Mouse (Mus musculus) heart, embryonic 14.5 days (tissue): Measurements from ENCODE around the gene Polg2. TPM values are rescaled to one million over a fixed set of nuclear protein-coding genes. Genes with fewer than 3 reads are reported as not detected.
"Not testable (repeated sequence)": the region's sequence is repeated elsewhere in the genome, so short reads cannot be mapped to it uniquely, and the experiment has no call there.

ENCODE experiments used
- ATAC-seq: fragments of 200-750 bp; cut with Nextera tagmentation; 2 replicates; pipeline ENCODE4 v1.8.0; 2017; ENCODE audit warnings: low read depth, moderate TSS enrichment; ENCODE audit not compliant: insufficient number of reproducible peaks, insufficient read depth, low FRiP score
- H3K27ac ChIP-seq, 2 experiments: fragments of 200-500 bp in 1 of 2; fragments of 300-500 bp in 1 of 2; sonication (generic) in 1 of 2; replicated peaks in 1 of 2; 2 replicates each; pipeline ENCODE4 v1.5.1; 2012 to 2014; ENCODE audit warnings: low read depth in 2 of 2, low read length in 2 of 2, control low read depth in 1 of 2, mild to moderate bottlenecking in 1 of 2, mixed read lengths in 1 of 2; ENCODE audit not compliant: control insufficient read depth in 1 of 2, insufficient read depth in 1 of 2
- H3K27me3 ChIP-seq: fragments of 300-500 bp; sonication (generic); 2 replicates; pipeline ENCODE4 v1.6.1; 2014; ENCODE audit warnings: mild to moderate bottlenecking, low read length, control low read depth; ENCODE audit not compliant: control insufficient read depth, insufficient read depth
- H3K36me3 ChIP-seq: fragments of 300-500 bp; sonication (generic); 2 replicates; pipeline ENCODE4 v1.6.1; 2014; ENCODE audit warnings: mild to moderate bottlenecking, control low read depth, low read length, mixed read lengths; ENCODE audit not compliant: control insufficient read depth, insufficient read depth
- H3K4me1 ChIP-seq, 2 experiments: fragments of 200-500 bp in 1 of 2; fragments of 300-500 bp in 1 of 2; sonication (generic) in 1 of 2; 2 replicates each; pipeline ENCODE4 v1.6.1; 2012 to 2014; ENCODE audit warnings: low read length in 2 of 2, control low read depth in 1 of 2, mixed read lengths in 1 of 2; ENCODE audit not compliant: control insufficient read depth in 2 of 2, insufficient read depth in 2 of 2
- H3K4me2 ChIP-seq: fragments of 300-500 bp; sonication (generic); 2 replicates; pipeline ENCODE4 v1.6.1; 2014; ENCODE audit warnings: mild to moderate bottlenecking, low read length
- H3K4me3 ChIP-seq, 2 experiments: fragments of 200-500 bp in 1 of 2; fragments of 300-500 bp in 1 of 2; sonication (generic) in 1 of 2; 2 replicates each; pipeline ENCODE4 v1.5.1; 2012 to 2014; ENCODE audit warnings: low read length in 2 of 2, mild to moderate bottlenecking in 2 of 2, control low read depth in 1 of 2, low read depth in 1 of 2, moderate library complexity in 1 of 2; ENCODE audit not compliant: control insufficient read depth in 1 of 2, insufficient read depth in 1 of 2
- H3K9ac ChIP-seq: fragments of 300-500 bp; sonication (generic); 2 replicates; pipeline ENCODE4 v1.6.1; 2014; ENCODE audit warnings: mild to moderate bottlenecking, low read length
- H3K9me3 ChIP-seq: fragments of 300-500 bp; sonication (generic); 2 replicates; pipeline ENCODE4 v1.6.1; 2016; ENCODE audit warnings: low read length, control low read depth; ENCODE audit not compliant: control insufficient read depth
- WGBS: fragments of 180-500 bp; shearing (Covaris S2); extraction: QIAGEN DNeasy Blood & Tissue Kit; methylation state at CpG from one replicate; pipeline ENCODE4 v1.1.7; 2014; 5-methylcytosine and 5-hydroxymethylcytosine counted together
- polyA plus RNA-seq: library from polyadenylated mRNA; unstranded; fragments of >200 nt; fragmentation: Nextera tagmentation; extraction: Ambion mirVana; gene quantifications from 2 replicates; pipeline ENCODE4 v1.2.1, GENCODE M21; 2014

The Polg2 gene
- polyA plus RNA-seq, 1 experiment from 2014 or later: 10.0 TPM

DNA sequence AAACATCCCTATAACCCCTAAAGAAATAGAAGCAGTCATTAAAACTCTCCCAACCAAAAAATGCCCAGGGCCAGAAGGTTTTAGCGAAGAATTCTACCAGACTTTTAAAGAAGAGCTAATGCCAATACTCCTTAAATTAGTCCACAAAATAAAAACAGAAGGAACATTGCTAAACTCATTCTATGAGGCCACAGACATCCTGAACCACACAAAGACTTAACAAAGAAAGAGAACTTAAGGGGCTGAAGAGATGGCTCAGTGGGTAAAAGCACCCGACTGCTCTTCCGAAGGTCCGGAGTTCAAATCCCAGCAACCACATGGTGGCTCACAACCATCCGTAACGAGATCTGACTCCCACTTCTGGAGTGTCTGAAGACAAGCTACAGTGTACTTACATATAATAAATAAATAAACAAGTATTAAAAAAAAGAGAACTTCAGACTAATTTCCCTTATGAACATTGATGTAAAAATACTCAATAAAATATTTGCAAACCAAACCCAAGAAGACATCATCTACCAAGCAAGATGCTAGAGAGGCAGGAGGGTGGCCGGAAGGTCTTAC, 29.7 kb downstream of the Polg2 start:
- WGBS: 95% methylated on average over 7 of the region's 7 CpGs
- not testable (repeated sequence) for H3K4me1 ChIP-seq, H3K27ac ChIP-seq, ATAC-seq, H3K36me3 ChIP-seq, H3K27me3 ChIP-seq, H3K9me3 ChIP-seq, H3K4me3 ChIP-seq, H3K4me2 ChIP-seq, H3K9ac ChIP-seq

- Histone ChIP-seq H3K36me3 (no peaks in the 10 kb centered on the region), H3K27ac (no peak overlapping the region), H3K9ac (no peak overlapping the region), H3K4me2 (no peak overlapping the region), H3K4me1 (no peaks in the 10 kb centered on the region), H3K4me3 (no peak overlapping the region), H3K9me3 (0 out of 2 replicates have a peak, but pooled peaks cover 3% of the 10 kb centered on the region), H3K27me3 (no peaks in the 10 kb centered on the region)
- ATAC-seq: no peak
- 88% methylated on average over 5 of the region's 5 CpGs for WGBS
These were observed 34.4 kb downstream of the Polg2 start for GRCm38 (mm10) chr11:106744949-106745348.

DNA sequence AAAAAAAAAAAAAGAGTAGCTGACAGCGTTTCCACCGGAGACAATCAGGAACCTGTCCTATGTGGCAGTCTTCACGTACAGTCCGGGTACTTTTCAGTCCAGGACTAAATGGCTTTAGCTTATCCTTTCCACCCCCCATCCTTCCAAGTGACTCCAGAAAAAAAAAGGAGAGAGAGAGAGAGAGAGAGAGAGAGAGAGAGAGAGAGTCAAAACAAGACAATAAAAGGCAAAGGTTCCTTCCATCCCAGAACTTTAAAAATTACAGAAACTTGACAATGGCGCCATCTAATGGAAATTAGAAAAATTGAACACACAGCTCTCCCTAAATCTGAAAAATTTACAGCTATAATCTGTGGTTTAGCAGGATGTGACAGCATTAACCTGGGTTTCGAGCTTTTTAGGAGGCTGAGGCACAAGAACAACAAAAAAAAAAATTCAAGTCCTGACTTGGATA, 36.9 kb downstream of the Polg2 start:
- H3K4me1 ChIP-seq: peaks cover 0 to under 1% of the 10 kb centered on the region in 2 experiments; a peak in 1 of 4 replicates
- H3K36me3 ChIP-seq: no peaks in the 10 kb centered on the region
- H3K27ac ChIP-seq: no peak overlapping the region
- H3K27me3 ChIP-seq: no peaks in the 10 kb centered on the region
- H3K9me3 ChIP-seq: no peaks in the 10 kb centered on the region
- no peak for ATAC-seq
- H3K4me3 ChIP-seq: no peak overlapping the region
- WGBS: 46% methylated on average over 6 of the region's 6 CpGs
- H3K4me2 ChIP-seq: no peak overlapping the region
- H3K9ac ChIP-seq: no peak overlapping the region

DNA sequence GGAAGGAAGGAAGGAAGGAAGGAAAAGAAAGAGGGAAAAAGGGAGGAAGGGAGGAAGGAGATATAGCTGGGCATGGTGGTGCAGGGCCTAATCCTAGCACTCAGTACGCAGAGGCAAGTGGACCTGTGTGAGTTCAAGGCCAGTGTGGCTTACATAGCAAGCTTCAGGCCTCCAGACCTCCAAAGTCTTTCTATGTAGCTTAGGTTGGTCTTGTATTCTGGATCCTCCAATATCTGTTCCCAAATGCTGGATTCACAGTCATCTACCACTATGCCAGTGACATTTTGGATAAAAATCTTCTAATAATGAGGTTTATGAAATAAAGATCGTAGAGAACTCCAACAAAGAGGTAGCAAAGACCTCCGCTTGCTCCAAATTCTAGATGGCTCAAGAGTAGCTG, 37.5 kb downstream of the Polg2 start:
- Histone ChIP-seq H3K4me2 (no peak overlapping the region), H3K9ac (no peak overlapping the region), H3K4me1 (peaks cover 3% of the 10 kb centered on the region in 2 experiments; a peak in 1 of 4 replicates), H3K27me3 (no peaks in the 10 kb centered on the region), H3K36me3 (no peaks in the 10 kb centered on the region), H3K9me3 (no peaks in the 10 kb centered on the region), H3K4me3 (no peak overlapping the region), H3K27ac (no peak overlapping the region)
- ATAC-seq: no peak; the same call in 1 of the 2 replicates
- 84% methylated on average over 3 of the region's 3 CpGs for WGBS

DNA sequence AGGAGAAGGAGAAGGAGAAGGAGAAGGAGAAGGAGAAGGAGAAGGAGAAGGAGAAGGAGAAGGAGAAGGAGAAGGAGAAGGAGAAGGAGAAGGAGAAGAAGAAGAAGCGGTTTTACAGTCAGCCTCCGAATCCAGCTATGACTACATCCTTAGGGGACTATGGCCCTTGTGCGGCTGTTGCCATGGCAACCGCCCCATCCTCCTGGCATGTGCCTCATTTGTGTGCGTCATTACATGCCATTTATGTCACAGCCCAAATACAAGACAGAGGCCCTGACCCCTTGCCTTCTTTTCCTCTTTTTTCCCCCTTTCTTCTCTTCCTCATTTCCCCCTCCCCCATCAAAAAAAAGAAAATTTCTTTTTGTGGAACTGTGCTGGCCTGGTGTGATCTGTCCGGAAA, 38.1 kb downstream of the Polg2 start:
- no peak for ATAC-seq

GRCm38 (mm10) chr11:106740724-106741123, 38.6 kb downstream of the Polg2 start:
- H3K36me3 ChIP-seq, H3K9ac ChIP-seq, ATAC-seq, H3K4me3 ChIP-seq, H3K4me2 ChIP-seq, H3K27me3 ChIP-seq, H3K27ac ChIP-seq, H3K4me1 ChIP-seq, H3K9me3 ChIP-seq: not testable (repeated sequence)
- WGBS: 94% methylated on average over 6 of the region's 8 CpGs

More for the DNA sequence above, 38.1 kb downstream of the Polg2 start:
- Histone ChIP-seq H3K4me3 (no peak overlapping the region), H3K4me2 (no peak overlapping the region), H3K4me1 (peaks cover 3% of the 10 kb centered on the region in 2 experiments; a peak in 1 of 4 replicates), H3K36me3 (no peaks in the 10 kb centered on the region), H3K9me3 (no peaks in the 10 kb centered on the region), H3K9ac (no peak overlapping the region), H3K27ac (no peak overlapping the region), H3K27me3 (no peaks in the 10 kb centered on the region)
- 77% methylated on average over 6 of the region's 6 CpGs for WGBS

- Histone ChIP-seq H3K36me3 (no peaks in the 10 kb centered on the region), H3K9ac (no peak overlapping the region), H3K4me2 (no peak overlapping the region), H3K4me1 (peaks cover 3% of the 10 kb centered on the region in 2 experiments; a peak in 1 of 4 replicates), H3K27ac (no peak overlapping the region), H3K9me3 (no peaks in the 10 kb centered on the region), H3K4me3 (no peak overlapping the region), H3K27me3 (no peaks in the 10 kb centered on the region)
- WGBS: 89% methylated on average over 2 of the region's 2 CpGs
- no peak for ATAC-seq
These were observed 40.2 kb downstream of the Polg2 start for GRCm38 (mm10) chr11:106739116-106739515.

GRCm38 (mm10) chr11:106737178-106737621, 42.1 kb downstream of the Polg2 start:
- Histone ChIP-seq H3K9me3 (no peaks in the 10 kb centered on the region), H3K27ac (peak overlapping the region; percentile 18 to 62; a peak in 3 of 4 replicates), H3K4me2 (no peak overlapping the region), H3K4me1 (peaks cover 3% of the 10 kb centered on the region in 2 experiments; a peak in 1 of 4 replicates), H3K9ac (no peak overlapping the region), H3K4me3 (no peak overlapping the region), H3K27me3 (no peaks in the 10 kb centered on the region), H3K36me3 (no peaks in the 10 kb centered on the region)
- ATAC-seq: peak; percentile 65
- 41% methylated on average over 12 of the region's 12 CpGs for WGBS
